Mouse (Mus musculus) E14TG2a.4 (cell line): ENCODE results near the gene Tssc4.

Experiments used
- CTCF ChIP-seq: conservative IDR thresholded peaks from 2 replicates; pipeline ENCODE4 v1.5.1; 2014; ENCODE audit warnings: low read length
- NANOG ChIP-seq: IDR thresholded peaks from 2 replicates; pipeline ENCODE4 v1.6.1; 2014; ENCODE audit warnings: borderline replicate concordance, low read length, mixed read lengths
- POU5F1 ChIP-seq: IDR thresholded peaks from 2 replicates; pipeline ENCODE4 v1.6.1; 2014; ENCODE audit warnings: low read length, borderline replicate concordance

DNA sequence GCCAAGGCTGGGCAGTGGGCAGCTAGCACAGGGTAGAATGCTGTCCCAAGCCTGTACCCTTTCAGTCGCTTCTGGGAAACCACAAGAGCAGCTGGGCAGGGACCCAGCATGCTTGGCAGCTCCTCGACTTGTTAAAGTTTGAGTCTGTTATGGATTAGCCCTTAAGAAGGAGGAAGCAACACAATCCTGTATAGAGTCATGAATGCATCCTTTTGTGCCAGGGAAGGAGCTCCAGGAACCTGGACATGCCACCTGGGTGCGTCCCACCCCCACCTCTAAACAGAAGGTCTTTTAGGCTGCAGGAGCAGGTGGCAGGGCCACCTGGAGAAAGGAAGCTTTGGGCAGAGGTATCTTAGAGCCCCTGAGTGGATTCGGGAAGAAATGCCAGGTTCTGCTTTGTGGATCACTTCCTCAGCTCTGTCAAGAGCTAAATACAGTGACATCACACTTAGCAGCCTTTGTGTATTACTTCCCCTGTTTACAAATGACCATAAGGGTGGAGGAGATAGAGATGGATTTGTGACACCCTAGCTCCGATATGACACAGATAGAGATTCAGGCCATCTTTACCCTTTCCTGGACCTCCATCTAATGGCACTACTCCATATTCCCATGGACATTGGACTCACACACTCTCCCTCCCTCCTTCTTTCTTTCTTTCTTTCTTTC is 9.7 kb upstream of the Tssc4 start:
- no peak for TF ChIP-seq CTCF
- TF ChIP-seq NANOG, result no peak
- no peak for TF ChIP-seq POU5F1
